Mouse (Mus musculus) right cerebral cortex, postnatal 36 days (tissue): ENCODE data around the gene Wtip.
"Not testable (repeated sequence)": the region's sequence is repeated elsewhere in the genome, so short reads cannot be mapped to it uniquely, and the experiment has no call there.

Experiments used
- DNase-seq, 2 experiments: peaks; one replicate each; pipeline ENCODE4 v3.0.0; 2022; ENCODE audit warnings: low spot score in 2 of 2, mixed read lengths in 1 of 2

Gene Wtip

DNA sequence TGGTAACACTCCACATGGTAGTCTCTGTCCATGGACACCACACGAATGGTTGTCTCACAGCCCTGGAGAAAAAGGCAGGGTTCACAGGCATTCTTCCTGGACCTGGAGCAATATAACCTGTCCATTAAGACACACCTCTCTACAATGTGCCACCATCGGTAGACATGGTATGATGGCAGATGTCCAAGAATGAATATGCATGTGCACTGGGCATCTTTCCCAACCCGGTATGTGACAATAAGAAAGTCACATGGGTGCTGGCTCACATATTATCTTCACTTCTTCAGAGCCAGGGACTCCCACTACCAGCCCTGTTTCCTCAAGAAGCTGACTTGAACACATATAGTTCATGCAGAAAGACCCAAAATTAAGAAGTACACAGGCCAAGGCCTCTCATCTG is 16.5 kb downstream of the Wtip start:
- DNase-seq, result no peak

DNA sequence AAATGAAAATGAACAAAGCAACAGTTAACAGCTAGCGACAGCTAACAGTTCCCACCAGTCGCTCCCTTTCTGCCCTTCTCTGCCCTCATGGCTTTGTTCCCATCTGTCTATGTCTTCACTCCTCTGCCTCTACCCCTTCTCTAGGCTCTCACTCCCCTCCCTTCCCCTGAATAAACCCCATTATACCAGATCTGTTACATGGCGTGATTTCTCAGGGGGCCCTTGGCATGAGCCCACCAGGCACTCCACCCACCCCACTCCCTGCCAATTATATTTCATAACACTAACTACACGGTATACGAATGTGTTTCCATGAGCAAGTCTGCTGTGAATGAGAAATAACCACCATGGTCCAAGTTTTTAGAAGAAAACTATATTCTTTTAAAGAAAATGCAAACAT is 23.9 kb downstream of the Wtip start:
- DNase-seq, result no peak

DNA sequence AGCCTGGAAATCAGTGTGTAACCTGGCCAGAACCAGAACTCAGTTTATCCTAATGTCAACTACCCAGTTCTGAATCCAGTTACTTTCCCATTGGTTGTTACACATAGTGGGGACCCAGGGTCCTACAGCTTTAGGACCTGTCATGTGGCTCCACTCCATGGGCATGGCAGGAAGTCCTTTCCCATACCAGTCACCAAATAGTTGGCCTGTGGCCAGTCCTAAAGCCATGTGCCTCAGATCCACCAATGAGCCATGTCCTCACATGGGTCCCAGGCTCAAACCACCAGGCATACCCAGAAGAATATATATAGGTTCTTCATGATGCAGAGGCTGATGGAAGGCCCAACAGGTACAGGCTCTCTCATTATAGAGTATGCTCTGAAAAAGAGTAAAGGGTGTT is 31.8 kb downstream of the Wtip start:
- no peak for DNase-seq

DNA sequence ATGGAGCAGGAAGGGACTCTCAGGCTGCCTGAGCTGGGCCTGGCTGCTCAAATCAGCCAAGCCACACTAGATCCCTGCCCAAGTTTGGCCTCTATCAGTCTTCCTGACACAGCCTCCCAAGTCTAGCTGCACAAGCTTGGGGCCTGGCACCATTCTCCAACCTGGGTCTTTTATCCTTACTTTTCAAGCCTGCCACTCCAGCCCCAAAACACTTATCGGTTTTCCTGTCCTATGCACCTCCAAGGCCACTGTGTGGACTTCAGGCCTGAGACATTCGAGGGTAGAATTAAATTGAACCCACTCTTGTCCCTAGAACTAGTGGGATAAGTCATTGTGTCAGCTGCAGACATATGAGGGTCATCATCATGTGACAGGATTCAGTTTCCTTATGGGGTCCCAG is 33.1 kb downstream of the Wtip start:
- no peak for DNase-seq

DNA sequence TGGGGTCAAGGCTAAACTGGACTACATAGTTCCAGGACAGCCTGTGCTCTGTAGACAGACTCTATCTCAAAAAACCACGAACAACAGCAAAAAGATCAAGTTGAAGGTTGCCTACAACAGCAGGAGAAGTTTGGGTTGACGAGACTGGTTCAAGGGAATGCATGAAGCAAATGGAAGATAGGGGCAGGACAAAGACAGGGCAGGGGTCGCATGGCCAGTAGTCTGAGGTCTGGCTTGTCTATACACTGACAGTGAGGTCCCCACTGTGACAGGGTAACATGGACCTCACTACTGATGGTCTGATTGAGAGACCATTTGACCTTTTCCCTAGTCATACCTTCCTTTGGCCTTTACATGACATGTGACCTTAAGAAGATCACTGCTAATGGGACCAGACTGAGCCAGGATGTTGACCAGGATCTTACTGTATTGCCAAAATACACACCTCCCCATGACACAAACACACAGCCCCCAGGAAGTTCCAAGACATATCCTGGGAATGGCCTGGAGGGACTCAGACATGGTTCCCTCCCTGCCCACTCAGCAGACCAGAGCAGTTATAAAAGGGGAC is 38.1 kb downstream of the Wtip start, which contains the start of gene Scgb1b30:
TSS of gene Scgb1b30 (plus strand) at position 521 of the 571 bp plus-strand sequence.
- DNase-seq, result no peak

DNA sequence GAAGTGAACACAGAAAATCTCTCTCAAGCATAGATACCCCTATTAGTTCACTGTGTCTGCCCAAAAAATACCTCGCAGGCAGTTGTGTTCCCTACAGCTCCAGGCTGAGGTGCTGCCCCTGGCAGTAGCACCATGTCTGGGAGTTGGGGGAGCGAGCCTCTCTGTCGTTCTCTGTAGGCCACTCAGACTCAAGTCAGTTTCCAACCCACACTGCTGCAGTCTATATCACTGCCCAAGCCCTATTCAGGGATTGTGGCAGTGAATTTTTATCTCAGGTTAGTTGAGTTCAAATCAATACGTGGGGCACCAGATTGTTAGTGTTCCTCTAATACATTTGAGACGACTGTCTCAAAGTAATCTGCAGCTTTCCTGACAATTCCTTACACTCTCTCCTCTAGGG is 64.9 kb downstream of the Wtip start:
- DNase-seq, result not testable (repeated sequence)
